Mouse (Mus musculus) urinary bladder, postnatal 10 days (tissue): ENCODE measurements at regions not wholly inside any gene's neighbourhood (a gene's known extent, or its start where the extent isn't known, plus 50 kb on each side); places are given as distances from the start of the nearest gene placed in this dataset.
"Not testable (repeated sequence)": the region's sequence is repeated elsewhere in the genome, so short reads cannot be mapped to it uniquely, and the experiment has no call there.

Experiments used
- DNase-seq: peaks from one replicate; pipeline ENCODE4 v3.0.0; 2022; ENCODE audit warnings: low spot score

GRCm38 (mm10) chr10:99595659-99596058, 163.8 kb downstream of the Csl start:
- no peak for DNase-seq

DNA sequence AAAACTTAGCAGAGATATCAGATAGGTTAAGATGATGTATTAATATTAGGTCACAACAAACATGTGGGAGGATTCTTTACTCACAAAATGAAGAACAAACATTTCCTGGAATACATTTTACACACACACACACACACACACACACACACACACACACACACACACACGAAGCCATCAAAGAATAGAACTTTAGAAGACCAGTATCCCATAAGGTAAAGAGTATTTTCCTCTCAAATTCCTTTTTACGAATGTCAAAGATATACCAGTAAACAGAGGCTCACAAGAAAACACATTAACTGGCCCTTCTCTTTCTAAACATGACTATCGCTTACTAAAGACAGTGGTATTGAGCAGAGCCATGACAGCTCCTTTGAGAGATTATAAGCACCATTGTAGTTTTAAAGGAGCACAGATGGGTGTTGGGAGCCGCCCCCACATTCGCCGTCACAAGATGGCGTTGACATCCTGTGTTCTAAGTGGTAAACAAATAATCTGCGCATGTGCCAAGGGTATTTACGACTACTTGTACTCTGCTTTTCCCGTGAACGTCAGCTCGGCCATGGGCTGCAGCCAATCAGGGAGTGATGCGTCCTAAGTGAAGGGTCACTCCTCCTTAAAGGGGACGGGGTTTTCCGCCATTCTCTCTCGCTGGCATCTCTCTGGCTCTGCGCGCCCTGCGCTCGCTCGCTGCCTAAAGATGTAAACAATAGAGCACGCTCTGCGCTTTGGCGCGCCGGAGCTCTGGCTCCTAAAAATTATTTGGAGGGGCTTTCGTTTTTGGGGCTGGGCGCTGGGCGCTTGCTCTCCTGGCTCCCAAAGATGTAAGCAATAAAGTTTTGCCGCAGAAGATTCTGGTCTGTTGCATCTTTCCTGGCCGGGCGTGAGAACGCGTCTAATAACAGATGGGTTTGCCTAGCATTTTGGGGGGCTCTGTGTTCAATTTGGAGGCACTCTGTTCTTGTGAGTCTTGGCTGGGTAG, 160.0 kb downstream of the Csl start:
- DNase-seq: not testable (repeated sequence)

GRCm38 (mm10) chr10:99602331-99602730, 157.1 kb downstream of the Csl start:
- no peak for DNase-seq

GRCm38 (mm10) chr10:99604172-99604571, 155.3 kb downstream of the Csl start:
- no peak for DNase-seq

- no peak for DNase-seq
Measured at GRCm38 (mm10) chr10:99608477-99608876, 151.0 kb downstream of the Csl start.

DNA sequence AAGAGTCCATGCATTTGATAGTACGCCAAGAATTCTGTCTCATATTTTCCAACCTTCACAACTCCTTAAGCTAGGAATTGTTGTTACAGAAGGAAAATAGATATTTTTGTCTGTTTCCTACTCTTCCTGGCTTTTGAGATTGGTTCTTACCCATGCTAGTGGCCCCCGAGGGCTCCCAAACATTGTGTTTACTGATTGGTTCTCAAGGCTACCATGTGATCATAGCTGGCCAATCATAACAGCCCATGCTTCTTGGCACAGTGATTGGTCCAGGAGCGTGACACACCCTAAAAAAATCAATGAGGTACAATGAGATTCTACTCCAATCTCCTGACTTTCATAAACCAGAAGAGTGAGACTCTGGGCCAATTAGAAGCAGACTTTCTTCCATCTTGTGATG, 150.0 kb downstream of the Csl start:
- DNase-seq: no peak

- no peak for DNase-seq
Measured at GRCm38 (mm10) chr10:99610890-99611289, 148.6 kb downstream of the Csl start.

DNA sequence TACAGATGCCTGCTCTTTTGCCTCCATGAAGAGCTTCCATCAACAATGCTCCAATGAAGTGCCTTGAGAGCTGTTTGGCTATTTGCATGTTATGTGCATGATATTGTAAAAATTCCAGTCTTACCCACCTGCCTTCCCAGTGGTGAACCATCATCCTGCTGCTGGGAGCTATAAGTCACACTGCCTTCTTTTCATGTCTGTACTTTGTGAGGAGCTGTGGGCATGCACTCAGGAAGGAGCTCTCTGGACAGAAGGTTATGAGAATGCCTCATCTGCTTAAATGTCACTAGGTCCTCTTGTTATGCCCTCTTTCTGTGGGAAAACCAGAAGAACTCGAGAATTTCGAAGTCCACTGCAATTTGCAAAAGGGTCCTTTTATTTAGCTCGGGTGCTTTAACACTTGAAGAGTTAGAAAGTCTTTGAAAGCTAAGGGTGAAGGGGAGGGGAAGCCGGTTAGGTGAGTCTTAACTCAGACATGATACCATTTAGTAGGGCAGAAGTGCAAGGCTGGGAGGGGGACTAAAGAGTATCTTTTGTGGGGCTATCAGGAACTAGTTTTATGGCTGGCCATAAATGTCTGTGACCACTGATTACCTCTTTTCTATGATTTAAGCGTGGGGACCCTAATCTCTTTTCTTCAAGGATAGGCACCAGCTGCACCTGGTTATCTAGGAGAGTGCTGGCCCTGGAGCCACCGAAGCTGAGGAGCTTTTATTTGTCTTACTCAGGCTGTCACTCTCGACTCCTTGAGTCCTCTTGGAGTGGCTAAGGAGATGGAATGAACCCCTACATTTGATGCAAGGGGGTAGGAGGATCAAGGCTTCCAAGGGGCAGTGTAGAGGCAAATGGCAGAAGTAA, 144.8 kb downstream of the Csl start:
- DNase-seq: no peak

DNA sequence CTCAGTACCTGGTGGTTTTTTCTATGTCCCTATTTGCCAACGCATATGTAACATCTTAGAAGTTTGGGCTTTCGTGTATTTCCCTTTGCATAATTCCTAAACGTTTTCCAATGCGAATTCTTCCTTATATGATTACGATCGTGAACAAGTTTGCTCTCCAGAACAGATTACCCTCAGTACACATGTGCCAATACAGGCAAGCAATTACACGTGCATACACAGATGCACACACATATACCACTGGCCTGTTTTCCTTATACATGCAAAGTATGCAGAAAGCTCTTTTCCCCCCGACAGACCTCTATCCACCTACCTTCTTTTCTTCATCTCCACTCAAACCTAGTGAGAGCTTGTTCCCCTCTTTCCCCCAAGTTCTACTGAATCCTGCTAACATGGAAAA, 144.1 kb downstream of the Csl start:
- no peak for DNase-seq

GRCm38 (mm10) chr10:99615779-99616178, 143.7 kb downstream of the Csl start:
- peak; percentile 24 for DNase-seq

DNA sequence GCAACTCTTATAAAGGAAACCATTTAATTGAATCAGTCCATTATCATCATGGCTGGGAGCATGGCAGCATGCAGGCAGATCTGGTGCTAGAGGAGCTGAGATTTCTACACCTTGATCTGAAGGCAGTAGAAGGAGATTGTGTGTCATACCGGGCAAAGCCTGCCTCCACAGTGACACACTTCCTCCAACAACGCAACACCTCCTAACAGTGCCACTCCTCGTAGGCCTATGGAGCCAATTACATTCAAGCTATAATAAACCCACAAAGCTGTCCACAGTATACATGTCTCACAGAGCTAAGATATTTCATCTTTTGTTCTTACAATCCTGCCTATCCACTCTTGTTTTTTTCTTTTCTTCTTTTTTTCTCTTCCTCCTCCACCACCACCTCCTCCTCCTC, 141.8 kb downstream of the Csl start:
- no peak for DNase-seq

DNA sequence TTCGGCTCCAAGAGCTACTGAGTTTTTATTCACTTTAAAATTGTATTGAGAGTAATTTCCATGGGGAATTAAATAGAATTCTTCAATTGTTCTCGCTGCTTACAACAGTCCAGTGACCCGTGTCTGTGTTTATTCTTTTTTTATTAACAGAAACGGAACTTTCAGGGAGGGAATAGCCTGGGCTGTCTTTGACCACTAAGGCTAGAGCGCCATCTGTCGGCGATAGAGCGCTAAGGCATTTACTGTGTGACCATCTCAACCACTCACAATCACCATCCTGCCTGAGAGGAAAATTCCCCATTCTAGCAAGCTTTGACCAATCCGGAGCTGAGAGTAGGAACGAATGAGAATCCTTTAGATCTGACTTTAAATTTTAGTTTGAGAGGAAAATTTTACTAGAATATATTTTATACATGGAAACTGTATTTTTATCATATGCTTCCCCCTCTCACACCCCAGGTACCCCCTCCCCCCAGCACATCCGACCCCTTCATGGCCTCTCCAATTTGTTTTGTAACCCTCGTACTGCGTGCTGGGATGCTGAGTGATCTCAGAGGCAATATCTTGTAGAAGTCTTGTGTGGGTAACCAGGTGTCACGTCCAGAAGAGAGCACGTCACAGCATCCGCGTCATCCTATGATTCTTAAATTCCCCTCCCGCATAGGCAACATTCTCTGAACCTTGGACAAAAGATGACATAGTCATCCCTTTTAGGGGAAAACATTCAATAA, 139.9 kb downstream of the Csl start:
- DNase-seq: peak; percentile 35

DNA sequence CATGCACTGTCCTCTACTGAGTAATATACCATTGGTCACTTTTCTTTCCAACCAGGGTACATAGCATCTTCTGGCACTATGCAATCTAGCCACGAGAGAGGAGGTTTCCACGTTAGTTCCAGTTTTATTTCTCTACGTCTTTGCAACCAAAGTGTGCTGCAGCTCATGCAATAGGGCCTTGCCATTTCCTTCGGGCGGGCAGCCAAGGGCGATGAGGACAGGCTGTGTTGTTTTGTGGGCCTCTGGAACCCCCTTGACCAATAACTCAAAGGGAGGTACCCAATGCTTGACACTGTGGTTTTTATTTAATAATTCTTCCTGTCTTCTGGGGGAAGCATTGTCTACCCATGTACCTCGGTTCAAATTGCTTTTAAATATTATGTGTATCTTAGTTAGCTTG, 139.0 kb downstream of the Csl start:
- no peak for DNase-seq

DNA sequence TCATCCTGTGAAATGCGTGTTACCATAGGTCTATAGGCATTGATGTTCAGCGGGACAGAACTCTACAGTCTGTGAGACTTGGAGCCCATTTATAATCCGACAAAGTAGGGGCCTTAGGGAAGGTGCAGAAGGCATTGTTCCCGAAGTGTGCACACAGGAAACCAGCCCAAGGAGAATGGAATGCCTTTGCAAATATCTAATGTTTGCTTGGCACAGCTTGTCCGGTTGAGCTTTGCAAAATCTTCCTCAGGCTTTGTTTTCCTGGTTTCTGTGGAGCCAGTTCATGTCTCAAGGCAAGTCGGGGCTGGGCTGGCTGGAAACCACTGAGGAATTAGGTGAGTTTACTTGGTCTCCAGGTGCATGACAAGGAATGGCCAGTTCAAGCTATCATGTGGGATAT, 132.1 kb downstream of the Csl start:
- no peak for DNase-seq

DNA sequence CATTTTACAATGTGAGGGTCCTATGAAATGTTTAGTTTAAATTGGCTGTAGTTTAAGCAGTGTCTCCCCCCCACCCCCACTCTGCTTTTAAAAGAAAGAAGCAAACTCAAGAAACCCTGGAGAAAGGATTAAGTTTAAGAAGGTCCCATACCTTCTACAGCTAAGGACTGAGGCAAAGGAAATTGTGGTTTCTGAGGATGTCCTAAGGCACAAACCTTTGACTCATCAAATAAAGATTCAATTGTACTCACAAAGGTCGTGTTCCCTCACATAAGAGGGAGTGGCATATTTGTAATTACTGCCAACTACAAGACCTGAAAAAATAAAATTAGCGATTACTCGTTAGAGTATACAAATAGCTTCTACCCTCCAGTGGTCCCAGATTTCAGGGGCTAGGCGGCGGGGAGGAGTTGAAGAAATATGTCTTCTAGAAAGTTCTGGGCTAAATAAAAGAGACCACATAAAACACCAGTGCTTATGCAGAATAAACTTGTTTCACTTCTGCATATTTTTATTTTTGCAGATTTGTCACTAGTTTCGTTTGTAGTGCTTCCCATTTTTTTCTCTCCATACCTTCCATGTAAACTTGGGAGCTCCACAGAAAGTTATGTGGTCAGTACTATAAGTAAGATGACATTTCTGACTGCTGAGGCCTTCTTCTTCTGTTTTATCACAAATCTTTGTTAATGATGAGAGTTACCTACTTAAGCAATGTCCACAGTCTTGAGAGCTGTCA, 127.0 kb downstream of the Csl start:
- DNase-seq: no peak

- DNase-seq: no peak
Measured at GRCm38 (mm10) chr10:99635796-99636195, 123.7 kb downstream of the Csl start.

DNA sequence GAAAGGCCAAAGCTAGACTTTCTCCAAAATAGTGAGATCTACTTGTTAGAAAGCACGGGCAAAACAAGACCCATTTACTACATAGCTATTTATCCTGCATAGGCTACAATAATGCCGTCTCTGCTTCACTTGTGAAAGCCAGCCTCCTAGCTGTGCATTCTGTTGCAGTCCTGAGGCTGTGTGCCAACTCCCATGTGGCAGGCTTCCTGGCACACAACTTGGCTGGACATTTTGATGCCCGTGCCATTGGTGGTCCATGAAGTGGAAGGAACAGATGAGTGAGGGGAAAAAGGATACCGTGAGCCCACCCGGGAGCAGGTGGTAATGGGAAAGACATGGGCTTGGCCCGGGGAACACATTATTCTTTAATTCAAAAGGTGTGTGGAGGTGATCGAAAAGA, 120.4 kb downstream of the Csl start:
- DNase-seq: no peak

GRCm38 (mm10) chr10:99639469-99639868, 120.0 kb downstream of the Csl start:
- DNase-seq: no peak

DNA sequence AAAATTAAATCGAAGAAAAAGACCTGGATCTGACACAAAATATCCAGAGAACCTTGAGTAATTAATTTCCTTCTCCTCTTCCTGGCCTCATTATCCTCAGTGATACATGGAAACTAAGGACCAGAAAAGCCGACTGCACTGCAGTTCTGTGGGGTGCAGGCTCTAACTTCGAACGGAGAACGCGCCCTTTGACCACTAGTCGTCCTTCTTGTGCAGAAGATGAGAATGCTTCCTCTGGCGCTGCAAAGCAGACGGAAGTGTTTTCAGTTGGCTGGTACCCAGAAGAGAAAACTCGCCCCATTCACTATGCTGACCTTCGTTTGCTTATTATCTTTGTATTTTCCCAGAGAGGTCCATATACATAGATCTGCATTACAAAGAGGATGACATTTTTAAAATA, 117.7 kb downstream of the Csl start:
- no peak for DNase-seq

DNA sequence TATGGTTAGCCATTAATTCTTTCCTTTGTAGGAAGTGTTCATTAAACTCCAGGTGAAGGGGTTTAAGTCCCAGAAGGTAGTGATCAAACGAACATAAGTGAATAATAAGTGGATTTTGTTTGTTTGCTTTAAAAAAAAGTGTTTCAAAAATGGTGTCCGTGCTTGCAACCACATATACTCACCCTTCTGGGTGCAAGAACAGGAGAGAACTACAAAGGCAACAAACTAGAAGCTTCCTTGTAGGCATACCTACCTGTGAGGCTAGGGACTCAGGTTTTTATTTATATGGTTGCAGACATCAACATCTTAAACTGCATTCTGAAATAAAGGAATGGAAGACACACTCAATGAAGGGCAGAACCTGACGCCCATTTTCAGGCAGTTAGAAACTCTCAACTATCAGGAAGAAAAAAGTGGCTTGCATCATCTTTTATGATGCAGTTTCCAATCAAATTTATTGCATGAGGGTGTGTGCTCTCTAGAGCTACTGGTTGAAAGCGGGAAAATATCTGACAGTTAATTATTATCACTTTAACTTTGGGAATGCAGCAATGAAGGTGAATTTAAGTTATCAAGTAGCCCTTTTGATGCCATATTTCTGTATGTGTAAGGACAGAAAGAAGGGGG, 117.1 kb downstream of the Csl start:
- no peak for DNase-seq

DNA sequence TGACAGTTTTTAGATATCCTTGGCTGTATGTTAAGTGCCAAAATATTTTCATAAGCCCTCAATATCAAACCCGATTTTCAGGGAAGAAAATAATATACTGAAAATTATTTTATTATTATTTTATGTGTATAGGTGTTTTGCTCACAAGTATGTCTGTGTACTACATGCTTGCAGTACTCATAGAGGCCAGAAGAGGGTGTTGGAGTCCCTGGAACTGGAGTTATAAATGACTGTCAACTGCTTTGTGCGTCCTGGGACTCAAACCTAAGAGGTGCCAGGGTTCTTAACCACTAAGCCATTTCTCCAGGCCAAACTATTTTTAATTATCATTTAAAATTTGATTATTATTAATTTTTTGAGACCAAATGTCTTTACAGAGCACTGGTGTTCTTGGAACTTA, 114.5 kb downstream of the Csl start:
- no peak for DNase-seq
